Mouse (Mus musculus) myocyte (in vitro differentiated cells): ENCODE results near the gene Unk.

Experiments
- CEBPB ChIP-seq: IDR thresholded peaks from 2 replicates; pipeline ENCODE4 v1.6.1; 2011; ENCODE audit warnings: mild to moderate bottlenecking, moderate library complexity; ENCODE audit not compliant: poor library complexity, insufficient read depth, severe bottlenecking
- E2F4 ChIP-seq: IDR thresholded peaks from one replicate; pipeline ENCODE4 v1.6.1; 2011; ENCODE audit warnings: mild to moderate bottlenecking, control low read depth, moderate library complexity; ENCODE audit not compliant: insufficient read depth
- MAX ChIP-seq: IDR thresholded peaks from one replicate; pipeline ENCODE4 v1.6.1; 2011; ENCODE audit warnings: low read depth, mild to moderate bottlenecking, control low read depth
- MYOD1 ChIP-seq, 3 experiments: IDR thresholded peaks; one replicate each; pipeline ENCODE4 v1.6.1; 2011; ENCODE audit warnings: control low read depth in 2 of 3, low read depth in 2 of 3, mild to moderate bottlenecking in 2 of 3, moderate library complexity in 1 of 3; ENCODE audit not compliant: insufficient read length in 2 of 3, control insufficient read depth in 1 of 3
- MYOG ChIP-seq, 3 experiments: IDR thresholded peaks; one replicate each; pipeline ENCODE4 v1.6.1; 2011; ENCODE audit warnings: control low read depth in 2 of 3, low read depth in 2 of 3, mild to moderate bottlenecking in 2 of 3; ENCODE audit not compliant: insufficient read length in 2 of 3, control insufficient read depth in 1 of 3, insufficient read depth in 1 of 3
- POLR2A ChIP-seq: IDR thresholded peaks from one replicate; pipeline ENCODE4 v1.6.1; 2011; ENCODE audit warnings: low read depth, mild to moderate bottlenecking, control low read depth, moderate library complexity; ENCODE audit not compliant: insufficient read length
- POLR2AphosphoS2 ChIP-seq: IDR thresholded peaks from one replicate; pipeline ENCODE4 v1.6.1; 2011; ENCODE audit warnings: low read depth, control low read depth; ENCODE audit not compliant: insufficient read length
- REST ChIP-seq: IDR thresholded peaks from one replicate; pipeline ENCODE4 v1.6.1; 2011; ENCODE audit warnings: mild to moderate bottlenecking, control low read depth, moderate library complexity; ENCODE audit not compliant: insufficient read depth, insufficient read length
- TCF12 ChIP-seq: IDR thresholded peaks from one replicate; pipeline ENCODE4 v1.6.1; 2011; ENCODE audit warnings: mild to moderate bottlenecking, control low read depth; ENCODE audit not compliant: poor library complexity, insufficient read depth, severe bottlenecking
- TCF3 ChIP-seq: IDR thresholded peaks from one replicate; pipeline ENCODE4 v1.6.1; 2011; ENCODE audit warnings: low read depth, control low read depth; ENCODE audit not compliant: insufficient read length
- USF1 ChIP-seq: IDR thresholded peaks from one replicate; pipeline ENCODE4 v1.6.1; 2011; ENCODE audit warnings: low read depth, mild to moderate bottlenecking, control low read depth, moderate library complexity

- no peak for TF ChIP-seq TCF3
- TF ChIP-seq TCF12, result no peak
- TF ChIP-seq MYOG (IDR thresholded peaks at IDR 0.05; ENCODE audit: control insufficient read depth in 1 of 3, insufficient read depth in 1 of 3, insufficient read length in 2 of 3, low read depth in 2 of 3), result no peak
- no peak for TF ChIP-seq MYOD1 (IDR thresholded peaks at IDR 0.05; ENCODE audit: control insufficient read depth in 1 of 3, insufficient read length in 2 of 3, low read depth in 2 of 3)
- no peak for TF ChIP-seq POLR2AphosphoS2
- no peak for TF ChIP-seq POLR2A
- no peak for TF ChIP-seq CEBPB
- TF ChIP-seq MAX, result no peak
- no peak for TF ChIP-seq USF1
- TF ChIP-seq E2F4, result no peak
- no peak for TF ChIP-seq REST
Measured at GRCm38 (mm10) chr11:116010146-116010545, 20.0 kb upstream of the Unk start.
